Mouse (Mus musculus) liver, postnatal 0 days (tissue): ENCODE measurements around the gene Ugt1a7c.
"Not testable (repeated sequence)": the region's sequence is repeated elsewhere in the genome, so short reads cannot be mapped to it uniquely, and the experiment has no call there.

Experiments
- CTCF ChIP-seq: sonication (generic); IDR thresholded peaks from 2 replicates; pipeline ENCODE4 v1.5.1; 2016; ENCODE audit warnings: antibody characterized with exemption, low read depth
- EP300 ChIP-seq: IDR thresholded peaks from 2 replicates; pipeline ENCODE4 v1.6.1; 2016; ENCODE audit warnings: antibody characterized with exemption, low read depth, mild to moderate bottlenecking

- not testable (repeated sequence) for TF ChIP-seq CTCF, EP300
These were observed 40.5 kb downstream of the Ugt1a7c start for GRCm38 (mm10) chr1:88135229-88135904.
